Mouse (Mus musculus): ENCODE measurements around the gene Stmn1.

Gene Stmn1

DNA sequence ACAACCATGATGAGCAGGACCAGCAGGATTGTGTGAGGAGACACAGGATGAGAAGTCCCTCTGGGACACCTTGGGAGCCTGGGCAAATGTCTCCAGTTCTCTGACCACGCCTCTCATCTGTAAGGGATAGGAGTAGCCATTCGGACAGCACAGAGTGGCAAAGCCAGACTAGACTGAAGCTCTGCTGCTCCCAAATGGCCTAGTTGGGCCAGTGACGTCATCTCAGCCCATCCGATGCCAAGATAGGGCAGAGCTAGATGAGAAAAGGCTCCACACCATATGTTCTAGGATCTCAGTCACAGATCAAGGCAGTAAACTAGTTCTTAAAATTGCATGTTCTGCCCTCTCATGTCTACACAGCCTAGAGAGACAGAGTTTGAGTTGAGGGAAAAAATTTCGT lies 9.3 kb upstream of the Stmn1 start:
- DNase-seq (ENCODE audit: low read depth, low spot score) = no peak

- DNase-seq (ENCODE audit: low read depth, low spot score) = no peak
These were observed 7.8 kb upstream of the Stmn1 start for GRCm38 (mm10) chr4:134460277-134460676.

- DNase-seq (ENCODE audit: low read depth, low spot score) = no peak
These were observed 6.9 kb upstream of the Stmn1 start for GRCm38 (mm10) chr4:134461252-134461651.

DNA sequence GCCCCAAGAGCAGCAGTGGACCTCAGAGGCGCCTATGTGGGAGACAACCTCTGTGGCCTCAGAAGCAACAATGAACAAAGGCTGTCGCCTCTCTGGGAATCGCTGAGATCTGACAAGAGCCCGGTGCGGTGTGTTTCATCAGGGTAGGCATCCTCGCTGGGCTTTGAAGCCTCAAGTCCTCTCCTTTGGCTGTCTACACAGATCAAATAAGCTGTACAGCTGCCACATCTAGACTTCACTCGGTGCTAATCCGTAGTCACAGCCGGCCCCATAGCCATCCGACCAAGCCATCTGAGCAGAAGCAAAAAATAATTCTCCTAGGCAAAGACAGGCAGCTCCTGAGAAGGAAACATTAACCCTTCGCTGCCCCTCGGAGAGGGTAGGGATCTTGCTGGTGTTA lies 2.3 kb upstream of the Stmn1 start:
- DNase-seq (ENCODE audit: low read depth, low spot score) = no peak

DNA sequence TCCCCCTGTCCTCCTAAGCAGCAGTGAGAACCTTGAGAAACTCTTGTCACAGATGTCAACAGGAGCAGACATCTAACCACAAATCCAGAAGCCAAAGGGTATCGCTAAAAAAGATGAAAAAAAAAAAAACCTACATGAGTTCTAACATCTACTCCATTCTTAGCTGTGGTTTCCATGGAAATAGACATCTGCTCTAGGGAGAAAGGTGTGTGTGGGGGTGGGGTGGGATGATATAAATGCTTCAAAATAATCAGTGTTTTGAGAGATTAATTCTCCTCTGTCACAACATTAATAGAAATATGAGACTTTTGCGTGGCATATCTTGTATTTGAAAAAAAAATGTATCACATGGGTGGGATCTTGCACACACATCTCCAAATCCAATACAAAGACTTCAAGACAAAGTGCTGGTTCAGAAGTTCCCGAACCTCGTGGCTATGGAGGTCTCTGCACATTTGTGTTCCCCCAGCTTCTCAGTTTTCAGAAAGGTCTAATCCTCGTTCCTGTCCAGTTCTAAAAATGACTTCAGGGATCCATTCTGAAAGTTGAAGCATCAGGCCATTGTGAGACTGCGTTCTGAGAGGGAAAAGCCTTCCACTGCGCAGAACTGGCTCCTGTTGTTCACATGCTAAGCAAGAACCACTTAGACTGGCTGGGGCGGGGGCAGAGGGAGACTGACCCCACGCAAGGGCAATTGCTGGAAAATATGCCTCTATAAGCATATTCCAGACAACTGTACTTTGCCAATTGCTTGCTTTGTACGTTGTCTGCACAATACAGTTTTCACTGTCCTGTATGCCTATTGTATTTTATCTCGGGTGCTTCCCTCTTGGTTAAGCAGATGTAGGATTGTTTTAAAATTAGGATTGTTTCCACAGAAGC lies 1.5 kb upstream of the Stmn1 start:
- DNase-seq (ENCODE audit: low read depth, low spot score) = no peak

- no peak for DNase-seq (ENCODE audit: low read depth, low spot score)
These were observed 495 bp upstream of the Stmn1 start for GRCm38 (mm10) chr4:134467435-134468214.

GRCm38 (mm10) chr4:134468578-134469266 lies 602 bp downstream of the Stmn1 start:
- peak; percentile 88 for DNase-seq (ENCODE audit: low read depth, low spot score)

- no peak for DNase-seq (ENCODE audit: low read depth, low spot score)
These were observed 1.2 kb downstream of the Stmn1 start for GRCm38 (mm10) chr4:134469341-134469796.

GRCm38 (mm10) chr4:134469985-134470384 lies 1.9 kb downstream of the Stmn1 start:
- DNase-seq (ENCODE audit: low read depth, low spot score) = no peak

- no peak for DNase-seq (ENCODE audit: low read depth, low spot score)
These were observed 3.3 kb downstream of the Stmn1 start for GRCm38 (mm10) chr4:134471469-134471868.

- no peak for DNase-seq (ENCODE audit: low read depth, low spot score)
These were observed 5.6 kb downstream of the Stmn1 start for GRCm38 (mm10) chr4:134473764-134474163.

DNA sequence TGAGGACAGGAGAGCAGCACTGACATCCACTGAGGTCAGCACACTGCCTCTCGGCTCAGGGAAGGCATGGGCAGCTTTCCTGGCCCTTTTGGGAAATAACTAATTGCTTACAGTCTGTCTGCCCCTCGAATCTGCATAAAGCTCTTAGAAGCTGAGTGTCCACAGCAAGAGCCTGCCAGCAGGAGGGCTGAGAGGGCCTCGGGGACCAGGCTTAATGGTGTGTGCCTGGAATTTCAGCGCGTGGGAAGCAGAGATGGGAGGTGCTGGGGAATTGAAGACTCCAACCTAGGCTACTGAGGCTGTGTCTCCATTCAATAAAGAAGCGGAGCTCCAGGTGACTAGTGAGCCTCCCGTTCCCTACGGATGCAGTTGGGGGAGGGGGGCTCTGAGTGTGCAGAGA lies 6.1 kb downstream of the Stmn1 start:
- DNase-seq (ENCODE audit: low read depth, low spot score) = no peak

GRCm38 (mm10) chr4:134476899-134477298 lies 8.8 kb downstream of the Stmn1 start:
- no peak for DNase-seq (ENCODE audit: low read depth, low spot score)

- peak; percentile 87 for DNase-seq (ENCODE audit: low read depth, low spot score)
These were observed 9.9 kb downstream of the Stmn1 start for GRCm38 (mm10) chr4:134478031-134478430.

DNA sequence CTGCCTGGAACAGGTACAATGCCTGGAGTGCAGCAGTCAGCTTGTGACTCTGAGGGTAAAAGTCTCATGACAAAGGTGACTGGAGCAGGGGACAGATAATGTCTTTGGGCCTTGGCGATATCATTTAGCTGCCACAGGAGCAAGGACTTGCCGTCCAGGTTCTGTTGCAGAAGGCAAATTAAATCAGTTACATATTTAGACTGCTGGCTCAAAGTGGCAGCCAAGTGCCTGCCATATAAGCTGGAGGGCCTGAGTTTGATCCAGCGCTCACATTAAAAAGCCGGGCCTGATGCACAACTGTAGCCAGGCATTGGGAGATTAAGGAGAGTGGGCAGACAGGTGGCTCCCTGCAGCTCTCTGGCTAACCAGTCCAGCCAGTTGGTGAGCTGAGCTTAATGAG lies 11.7 kb downstream of the Stmn1 start:
- no peak for DNase-seq (ENCODE audit: low read depth, low spot score)

DNA sequence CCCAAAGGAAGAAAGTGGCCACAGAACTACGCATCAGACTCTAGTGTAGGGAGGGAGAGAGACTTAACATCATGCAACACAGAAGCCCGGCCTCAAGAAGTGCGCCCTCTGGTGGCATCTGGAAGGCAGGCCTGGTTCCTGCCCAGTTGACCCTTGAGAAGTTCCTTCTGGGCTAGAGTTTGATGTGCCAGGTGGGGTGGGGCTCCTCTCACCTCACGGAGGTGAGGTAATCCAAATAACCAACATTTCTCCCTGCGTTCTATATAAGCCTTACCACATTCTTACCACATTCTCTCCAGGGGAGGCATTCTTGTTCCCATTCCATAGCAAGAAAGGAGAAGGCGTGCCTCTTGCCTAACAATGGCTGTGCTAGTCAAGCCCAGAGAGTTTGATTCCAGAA lies 12.7 kb downstream of the Stmn1 start:
- peak; percentile 75 for DNase-seq (ENCODE audit: low read depth, low spot score)

- DNase-seq (ENCODE audit: low read depth, low spot score) = no peak
These were observed 13.2 kb downstream of the Stmn1 start for GRCm38 (mm10) chr4:134481270-134481669.

GRCm38 (mm10) chr4:134482442-134482841 lies 14.3 kb downstream of the Stmn1 start:
- DNase-seq (ENCODE audit: low read depth, low spot score) = no peak

- DNase-seq (ENCODE audit: low read depth, low spot score) = no peak
These were observed 15.1 kb downstream of the Stmn1 start for GRCm38 (mm10) chr4:134483078-134483688.

GRCm38 (mm10) chr4:134483696-134484095 lies 15.6 kb downstream of the Stmn1 start:
- no peak for DNase-seq (ENCODE audit: low read depth, low spot score)

DNA sequence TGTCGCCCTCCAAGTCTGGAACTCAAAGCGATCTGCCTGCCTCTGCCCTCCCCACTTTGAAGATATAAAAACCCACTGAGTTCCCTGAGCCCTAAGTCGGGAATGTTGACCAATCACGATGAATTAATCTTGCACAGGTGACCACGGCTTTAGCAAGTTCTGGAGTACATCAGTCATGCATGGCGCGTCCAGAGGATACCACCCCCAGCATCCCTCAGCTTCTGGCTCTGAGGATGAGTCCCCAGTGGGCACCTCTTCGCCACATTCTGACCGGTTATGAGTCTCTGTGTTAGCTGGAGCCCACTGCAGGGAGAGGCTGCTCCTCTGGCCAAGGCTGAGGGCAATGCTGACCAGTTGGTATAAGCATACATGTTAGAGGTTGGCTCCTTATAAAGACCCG lies 16.1 kb downstream of the Stmn1 start:
- DNase-seq (ENCODE audit: low read depth, low spot score) = no peak
